Mouse (Mus musculus) layer of hippocampus, adult 8-10 months (tissue): ENCODE results near the gene Ttc30a1. TPM values are rescaled to one million over a fixed set of nuclear protein-coding genes. Genes with fewer than 3 reads are reported as not detected.

Source experiments
- DNase-seq, 2 experiments: peaks; one replicate each; pipeline ENCODE4 v3.0.0; 2022; ENCODE audit warnings: low spot score in 2 of 2
- total RNA-seq, 4 experiments: library from RNA; stranded (reverse); gene quantifications; 2 replicates each; pipeline ENCODE4 v1.2.4; 2022

Gene Ttc30a1
- total RNA-seq, result 1 to 10 TPM; 2.4 to 4.2 (median 3.5) TPM

DNA sequence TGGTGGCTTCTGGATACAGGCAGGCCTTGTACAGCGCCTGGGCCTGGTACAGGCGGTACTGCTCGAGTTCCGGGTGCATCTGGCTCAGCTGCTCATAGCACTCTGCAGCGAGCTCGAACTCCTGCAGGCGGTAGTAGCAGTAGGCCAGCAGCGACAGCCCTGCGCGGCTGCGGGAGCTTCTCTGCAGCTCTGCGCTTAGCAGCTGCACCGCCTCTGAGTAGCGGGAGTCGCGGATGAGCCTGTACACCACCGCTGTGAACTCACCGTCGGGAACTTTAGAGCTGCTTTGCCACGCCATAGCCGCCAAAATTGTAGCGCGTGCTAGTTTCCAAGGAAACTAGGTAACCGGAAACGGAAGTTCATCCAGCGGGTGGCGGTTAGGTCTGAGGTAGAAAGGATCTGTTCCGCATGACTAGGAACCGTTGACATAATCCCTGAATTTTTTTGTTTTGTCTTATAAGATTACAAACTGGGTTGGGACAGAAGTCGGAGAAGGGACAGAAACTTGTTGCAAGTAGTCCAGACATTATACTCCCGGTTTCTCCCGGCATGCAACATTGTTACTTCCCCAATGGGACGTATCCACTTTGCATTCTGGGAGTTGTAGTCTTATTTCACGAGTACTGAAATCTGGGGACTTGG is at the start of gene Ttc30a1:
TSS of gene Ttc30a1 (minus strand) at position 528 of the 642 bp plus-strand sequence.
- peak; percentile 76 to 77 for DNase-seq

DNA sequence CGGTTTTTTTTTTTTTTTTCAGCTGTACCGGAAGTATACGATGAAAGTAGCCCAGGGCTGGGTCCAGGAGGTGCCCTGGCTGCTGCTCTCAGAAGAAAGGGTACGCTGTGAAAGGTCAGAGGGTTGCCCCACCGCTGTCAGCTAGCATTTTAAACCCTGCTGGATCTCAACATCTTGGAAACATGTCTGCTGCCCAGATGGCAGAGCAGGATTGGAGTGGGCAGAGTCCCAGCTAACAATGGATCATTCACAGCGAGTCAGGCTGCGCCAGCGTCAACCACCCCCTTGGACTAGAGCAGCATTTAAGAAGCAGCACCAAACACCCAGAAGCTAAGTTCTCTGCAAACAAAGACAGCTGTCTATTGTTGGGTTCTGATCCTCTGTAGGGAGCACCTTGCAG is 48.3 kb upstream of the Ttc30a1 start:
- peak; percentile 85 to 87 for DNase-seq

DNA sequence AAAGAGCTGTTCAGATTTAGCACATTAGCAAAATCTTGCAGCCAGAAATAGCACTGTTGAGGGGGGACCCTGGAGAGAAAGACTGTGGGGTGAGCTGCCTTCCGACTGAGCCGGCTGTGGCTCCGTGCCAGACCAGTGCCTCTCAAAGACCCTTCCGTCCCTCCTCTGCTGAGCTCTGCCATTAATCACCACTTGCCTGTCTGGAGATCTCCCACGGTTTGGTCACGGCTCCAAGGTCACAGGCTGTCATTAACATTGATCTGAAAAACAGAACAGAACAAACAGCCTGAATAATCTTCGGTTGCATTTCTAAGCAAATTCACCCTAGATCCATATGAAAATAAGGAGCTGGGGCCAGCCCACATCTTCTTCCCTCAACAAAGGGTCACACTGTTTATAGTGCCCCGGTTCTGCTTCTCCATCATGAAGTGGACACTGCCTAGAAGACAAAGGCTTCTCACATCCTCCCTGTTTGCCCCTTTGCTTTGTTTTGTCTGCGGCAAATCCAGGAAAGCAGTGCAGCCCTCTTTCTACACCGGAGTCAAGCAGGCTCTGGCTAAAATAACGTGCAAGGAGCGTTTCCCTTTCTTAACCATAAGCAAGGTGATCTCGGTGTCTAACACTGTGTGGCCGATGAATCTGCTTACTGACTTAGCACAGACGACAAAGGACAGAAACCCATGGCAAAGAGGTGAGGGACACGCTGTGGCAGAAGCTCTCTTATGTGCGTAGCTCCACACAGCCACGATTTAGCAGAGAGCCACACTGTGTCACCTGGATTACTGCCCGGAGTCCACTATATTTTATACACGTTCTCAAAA is 47.5 kb upstream of the Ttc30a1 start:
- DNase-seq, result peak in 1 of 2 experiments; percentile 34

DNA sequence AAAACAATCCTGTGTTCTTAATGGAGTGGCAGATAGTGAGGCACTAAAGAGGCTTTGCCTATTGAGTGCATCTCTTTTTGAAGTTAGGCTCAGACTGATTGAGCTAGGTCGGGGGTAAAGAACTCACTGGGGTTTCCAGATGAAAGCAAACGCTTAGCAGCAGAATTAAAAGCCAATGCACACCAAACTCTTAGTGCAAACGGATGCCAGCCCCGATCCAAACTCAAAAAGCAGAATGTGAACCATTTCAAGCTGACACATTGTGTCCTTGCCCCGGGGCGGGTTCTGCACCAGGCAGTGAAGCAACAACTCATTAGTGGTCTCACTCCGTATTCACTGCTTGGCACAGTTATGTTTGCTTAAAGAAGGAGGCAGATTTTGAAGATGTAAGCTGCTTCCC is 35.1 kb upstream of the Ttc30a1 start:
- no peak for DNase-seq

DNA sequence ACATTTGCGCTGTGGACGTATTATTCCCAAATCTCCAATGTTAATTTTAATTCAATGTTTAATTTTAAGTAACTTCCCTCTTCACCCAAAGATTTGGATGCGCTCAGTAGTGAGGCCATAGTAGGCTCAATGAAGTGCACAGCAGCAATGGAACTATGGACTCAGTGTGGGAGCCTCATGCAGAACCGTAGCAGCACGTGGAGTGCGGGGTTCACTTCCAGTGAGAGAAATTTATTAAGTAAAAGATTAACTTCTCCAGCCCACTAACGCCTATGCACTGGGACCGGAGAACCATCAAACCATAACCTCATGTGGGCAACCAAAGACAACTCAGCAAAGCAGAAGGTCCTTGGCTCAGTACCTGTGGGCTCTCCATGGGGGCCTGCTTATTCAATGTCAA is 34.4 kb upstream of the Ttc30a1 start:
- no peak for DNase-seq

DNA sequence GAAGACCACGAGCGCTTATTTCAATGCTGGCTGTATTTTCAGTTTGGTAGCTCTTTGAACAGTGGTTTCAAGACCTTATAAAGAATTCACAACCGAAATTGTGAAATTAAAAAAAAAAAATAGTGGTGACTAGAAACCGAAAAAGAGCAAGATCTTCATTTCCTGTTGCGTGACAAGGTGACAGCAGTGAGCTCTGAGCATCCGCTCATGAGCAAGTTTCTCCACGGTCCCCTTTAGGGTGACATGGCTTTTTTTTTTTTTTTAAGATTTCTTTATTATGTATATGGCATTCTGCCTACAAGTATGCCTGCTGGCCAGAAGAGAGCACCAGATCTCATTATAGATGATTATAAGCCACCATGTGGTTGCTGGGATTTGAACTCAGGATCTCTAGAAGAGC is 33.7 kb upstream of the Ttc30a1 start:
- no peak for DNase-seq

DNA sequence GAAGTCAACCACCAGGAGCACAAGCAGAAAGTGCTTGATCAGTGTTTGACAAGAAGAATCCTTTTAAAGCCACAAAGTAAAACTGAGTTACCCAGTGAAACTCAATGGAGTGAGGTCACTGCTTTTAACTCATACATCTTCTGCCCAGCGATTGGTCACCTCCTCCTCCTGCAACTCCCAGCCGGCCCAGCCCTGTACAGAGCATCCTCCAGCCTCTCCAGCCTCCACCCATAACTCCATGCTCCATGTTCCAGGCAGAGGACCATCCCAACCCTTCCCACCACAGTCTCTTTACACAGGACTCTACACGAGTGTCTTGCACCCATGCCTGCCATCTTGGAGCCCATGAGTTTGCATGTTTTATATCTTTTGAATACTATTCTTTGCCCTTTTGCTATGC is 32.9 kb upstream of the Ttc30a1 start:
- no peak for DNase-seq

DNA sequence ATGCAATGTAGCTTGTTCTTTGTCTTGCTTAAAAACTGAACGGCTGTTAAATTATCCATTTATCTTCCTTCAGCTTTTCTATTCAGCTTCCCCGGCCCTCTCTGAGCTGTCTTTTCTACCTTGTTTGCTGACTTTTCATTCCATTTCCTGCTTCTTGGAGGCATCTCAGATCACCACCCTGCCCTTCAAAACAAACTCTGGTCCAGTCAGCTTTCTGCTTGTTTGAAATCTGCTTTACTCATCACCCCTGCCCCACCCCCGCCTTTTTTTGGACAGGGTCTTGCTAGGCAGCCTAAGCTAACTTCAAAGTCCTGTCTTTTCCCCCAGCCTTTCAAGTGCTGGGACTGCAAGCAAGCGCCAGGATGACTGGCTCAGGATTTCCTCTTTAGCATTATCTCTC is 24.4 kb upstream of the Ttc30a1 start:
- DNase-seq, result no peak

DNA sequence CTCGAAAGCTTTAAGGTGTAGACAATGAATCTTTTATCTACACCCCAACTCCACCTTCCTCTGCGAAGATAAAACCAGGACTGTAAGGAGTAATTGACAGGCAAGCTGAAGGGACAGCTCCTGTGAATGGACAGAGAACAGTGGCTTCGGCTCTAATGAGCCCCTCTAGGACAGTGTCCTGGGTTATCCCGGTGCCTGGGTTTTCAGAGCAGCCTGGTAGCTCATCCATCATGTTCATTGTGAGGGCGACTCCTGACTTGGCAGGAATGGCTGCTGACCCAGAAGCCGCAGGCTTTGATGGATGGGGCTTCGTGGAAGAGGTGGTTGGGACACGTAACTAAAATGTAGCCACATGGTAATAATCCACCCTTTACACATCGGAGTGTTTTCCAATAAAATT is 21.1 kb upstream of the Ttc30a1 start:
- no peak for DNase-seq

DNA sequence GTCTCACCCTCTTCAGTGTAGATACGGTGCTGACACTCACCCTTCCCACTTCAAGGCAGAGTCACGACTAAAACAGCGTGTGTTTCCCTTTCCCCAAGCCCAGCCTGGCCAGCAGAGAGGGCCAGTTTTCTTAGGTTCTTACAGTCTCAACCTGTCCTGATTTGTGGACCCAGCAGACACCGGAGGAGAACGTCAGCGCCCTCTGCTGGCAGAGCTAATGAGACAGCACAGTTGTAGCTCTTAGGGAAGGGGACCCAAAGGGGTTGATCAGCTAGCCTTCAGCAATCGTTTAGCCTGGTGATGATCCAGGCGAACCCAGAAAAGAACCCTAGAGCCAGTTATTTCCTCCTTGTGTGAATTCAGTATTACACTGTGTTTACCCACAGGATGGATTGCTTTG is 19.6 kb upstream of the Ttc30a1 start:
- DNase-seq, result peak in 1 of 2 experiments; percentile 65

DNA sequence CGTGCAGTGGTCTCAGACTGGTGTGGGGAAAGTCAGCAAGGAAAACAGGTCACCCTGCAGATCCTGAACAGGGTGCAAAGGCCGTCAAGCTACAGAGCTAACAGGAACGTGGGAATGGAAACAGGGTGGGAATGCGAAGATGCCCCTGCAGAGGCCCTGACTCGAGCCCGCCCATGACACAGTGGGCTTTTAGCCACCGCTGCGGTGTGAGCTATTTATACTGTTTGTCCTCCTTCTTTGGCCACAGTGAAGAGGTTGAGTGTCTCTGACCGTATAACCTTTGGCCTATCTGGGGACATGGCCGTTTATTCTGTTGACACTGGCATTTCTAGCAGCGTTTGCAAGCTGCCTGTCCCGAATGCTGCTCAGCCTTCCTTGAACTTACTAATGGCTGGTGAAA is 17.9 kb upstream of the Ttc30a1 start:
- no peak for DNase-seq

DNA sequence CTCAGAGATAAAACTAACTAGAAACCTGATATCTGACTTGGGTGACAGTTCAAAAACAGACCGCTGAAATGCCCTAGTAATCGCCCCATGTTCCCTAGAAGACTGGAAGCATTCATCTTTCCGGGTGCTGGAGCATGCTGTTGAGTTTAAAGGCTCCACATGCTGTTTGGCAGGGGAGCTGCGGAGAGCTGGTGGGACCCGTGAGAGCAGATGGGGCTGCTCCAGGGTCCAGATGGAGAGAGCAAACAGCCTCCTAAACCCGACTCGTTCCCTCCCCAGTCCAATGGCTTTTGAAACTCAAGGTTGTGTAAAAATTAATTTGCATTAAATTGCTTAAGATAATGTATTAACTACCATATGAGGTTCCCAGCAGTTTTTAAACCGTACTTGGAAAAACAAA is 16.9 kb upstream of the Ttc30a1 start:
- DNase-seq, result peak; percentile 53 to 62

DNA sequence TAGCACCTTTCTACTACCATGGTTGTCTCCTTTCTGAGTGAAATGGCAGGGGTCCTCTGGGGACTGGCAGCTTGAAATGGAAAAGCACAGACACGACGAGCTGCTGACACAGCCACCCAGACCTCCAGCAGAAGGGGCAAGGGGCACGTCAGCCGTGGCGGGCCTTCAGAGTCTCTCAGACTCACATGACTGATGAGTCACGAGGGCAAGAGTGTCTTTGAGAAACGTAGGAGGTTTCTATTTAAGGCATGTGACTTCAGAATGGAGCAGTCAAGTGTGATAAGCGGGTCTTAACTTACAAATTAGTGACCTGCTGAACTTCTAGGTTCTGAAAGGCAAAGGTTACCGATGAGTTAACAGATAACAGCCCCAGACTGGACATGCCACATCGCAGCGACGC is 16.0 kb upstream of the Ttc30a1 start:
- DNase-seq, result no peak

DNA sequence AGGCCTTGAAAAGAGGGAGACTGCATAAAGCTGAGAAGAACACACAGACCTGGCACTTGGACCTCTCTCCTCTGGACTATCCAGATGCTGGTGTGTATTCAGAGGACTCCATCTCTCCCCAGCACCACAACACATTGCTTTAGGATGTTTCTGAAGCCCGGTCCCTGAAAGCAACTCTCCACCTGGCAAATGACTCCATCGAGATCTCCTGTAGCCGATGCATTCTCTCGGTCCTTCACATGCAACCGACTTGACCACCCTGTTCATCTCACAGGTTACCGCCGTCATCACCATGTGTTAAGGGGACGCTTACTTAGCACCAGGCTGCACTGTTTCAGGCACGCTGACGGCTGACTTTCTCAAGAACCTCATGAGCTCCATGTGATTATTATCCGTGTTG is 13.1 kb upstream of the Ttc30a1 start:
- no peak for DNase-seq

DNA sequence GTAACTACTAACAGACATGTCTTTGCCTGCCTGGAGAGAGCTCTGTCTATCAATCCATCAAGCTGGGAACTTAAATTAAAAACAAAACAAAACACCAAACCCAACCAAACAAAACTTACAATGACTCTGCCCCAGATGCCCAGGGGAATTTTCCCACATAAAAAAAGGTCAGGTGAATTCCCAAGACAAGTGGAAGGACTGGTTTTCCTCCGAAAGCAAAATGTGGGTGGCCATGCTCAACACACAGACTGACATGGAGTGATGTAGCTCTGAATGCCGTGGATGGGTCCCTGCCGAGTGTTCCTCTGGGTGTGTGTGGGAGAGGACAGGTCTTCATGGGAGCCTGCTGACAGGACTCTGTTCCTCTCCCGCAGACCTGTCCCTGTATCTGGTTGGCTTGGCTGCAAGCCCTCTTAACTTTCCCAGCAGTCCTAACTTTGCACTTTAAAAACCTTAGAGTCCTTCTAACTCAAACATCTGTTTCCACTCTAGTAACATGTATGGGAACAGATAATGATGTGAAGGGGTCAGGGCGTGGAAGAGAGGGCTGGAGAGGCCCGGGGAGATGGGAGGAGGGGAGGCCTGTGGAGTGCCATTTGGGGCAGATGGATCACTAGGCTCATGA is 9.9 kb upstream of the Ttc30a1 start:
- no peak for DNase-seq

DNA sequence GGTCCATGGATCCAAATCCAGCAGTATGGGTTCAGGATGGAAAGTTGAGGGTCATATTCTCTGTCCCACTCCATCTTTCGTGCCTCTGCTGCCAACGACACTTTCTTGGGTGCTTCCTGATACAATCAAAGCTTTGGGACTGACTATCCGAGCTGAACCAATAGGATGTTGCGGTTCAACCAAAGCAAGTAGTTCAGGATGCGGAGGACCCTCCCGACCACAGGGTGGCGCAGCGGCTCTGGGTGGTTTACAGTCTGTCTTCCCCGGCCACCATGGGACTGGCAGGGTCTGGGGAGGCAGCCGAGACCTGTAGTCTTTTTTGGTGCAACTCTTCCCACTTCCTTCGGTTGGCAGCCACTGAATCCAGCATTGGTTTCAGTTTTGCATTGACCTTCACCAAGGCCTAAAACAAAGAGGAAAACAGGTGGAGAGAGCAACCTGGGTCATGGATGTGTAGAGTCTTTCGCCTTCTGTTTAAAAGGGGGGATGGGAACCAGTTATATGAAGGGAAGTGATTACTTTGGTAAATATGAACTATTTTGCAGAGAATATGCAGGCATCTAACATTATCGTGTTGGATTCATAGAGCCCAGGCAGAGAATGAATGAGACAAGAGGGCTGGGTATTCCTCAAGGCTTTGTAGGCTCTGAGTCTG is 9.2 kb upstream of the Ttc30a1 start:
- peak in 1 of 2 experiments; percentile 52 for DNase-seq

DNA sequence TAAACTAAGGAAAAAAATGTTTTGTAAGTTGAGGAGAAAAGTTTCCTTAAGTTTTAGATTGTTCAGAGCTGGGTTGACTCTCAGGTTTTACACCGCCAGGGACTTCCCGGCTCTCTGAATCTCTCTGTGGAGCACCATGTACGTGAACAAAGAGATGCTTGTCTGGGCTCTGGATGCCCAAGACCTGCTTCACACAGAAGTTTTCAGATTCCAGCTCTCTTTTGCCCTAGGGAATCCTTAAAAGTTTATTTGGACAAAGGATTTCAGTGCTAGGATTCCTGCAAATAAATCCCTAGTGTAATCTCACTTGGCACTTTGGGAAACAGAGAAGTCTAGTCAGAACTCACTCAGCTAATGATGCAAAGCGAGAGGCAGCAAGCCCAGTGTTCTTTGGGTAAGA is 7.9 kb upstream of the Ttc30a1 start:
- DNase-seq, result no peak

DNA sequence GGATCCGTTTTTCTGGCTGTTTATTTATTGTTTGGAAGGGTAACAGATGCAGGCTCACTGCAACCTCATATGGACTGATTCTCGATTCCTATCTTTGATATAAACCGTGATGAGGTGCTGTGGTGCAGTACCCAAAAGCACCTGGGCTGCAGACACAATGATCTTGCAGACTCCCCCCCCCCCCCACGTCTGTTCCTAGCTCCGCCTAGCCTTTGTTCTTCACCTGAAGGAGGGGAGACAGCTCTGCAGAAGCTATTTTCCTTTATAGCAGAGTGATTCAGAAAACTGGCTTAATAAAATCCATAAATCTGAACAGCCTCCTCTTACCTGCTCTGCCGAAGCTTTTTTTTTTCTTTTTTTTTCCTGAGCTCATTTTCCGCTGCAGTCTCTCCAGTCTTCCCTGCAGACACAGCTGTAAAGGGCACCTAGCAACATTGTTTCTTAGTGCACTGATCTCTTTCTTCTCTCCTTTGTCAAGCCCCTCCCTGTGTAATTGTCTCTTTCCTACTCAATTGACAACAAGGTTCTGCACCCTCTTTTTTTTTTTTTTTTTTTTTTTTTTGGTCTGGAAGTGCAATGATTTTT is 7.1 kb upstream of the Ttc30a1 start:
- no peak for DNase-seq

DNA sequence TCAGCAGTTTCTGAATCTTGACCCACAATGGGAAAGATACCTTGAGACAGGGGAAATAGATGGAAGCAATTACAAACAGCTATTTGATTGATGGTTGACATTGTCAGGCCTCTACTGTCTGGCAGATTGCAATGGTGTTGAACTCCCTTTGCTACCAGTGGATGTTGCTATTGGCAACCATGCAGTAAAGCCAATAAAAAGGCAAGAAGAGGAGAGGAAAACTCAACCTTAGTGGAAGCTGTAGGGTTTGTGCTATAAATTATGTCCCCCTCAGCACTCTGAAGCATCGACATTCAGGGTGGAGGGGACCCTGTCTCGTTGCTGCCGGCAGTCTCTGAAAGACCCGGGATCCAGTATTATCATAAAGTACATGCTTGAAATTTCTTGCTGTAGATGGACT is 6.6 kb upstream of the Ttc30a1 start:
- DNase-seq, result no peak

DNA sequence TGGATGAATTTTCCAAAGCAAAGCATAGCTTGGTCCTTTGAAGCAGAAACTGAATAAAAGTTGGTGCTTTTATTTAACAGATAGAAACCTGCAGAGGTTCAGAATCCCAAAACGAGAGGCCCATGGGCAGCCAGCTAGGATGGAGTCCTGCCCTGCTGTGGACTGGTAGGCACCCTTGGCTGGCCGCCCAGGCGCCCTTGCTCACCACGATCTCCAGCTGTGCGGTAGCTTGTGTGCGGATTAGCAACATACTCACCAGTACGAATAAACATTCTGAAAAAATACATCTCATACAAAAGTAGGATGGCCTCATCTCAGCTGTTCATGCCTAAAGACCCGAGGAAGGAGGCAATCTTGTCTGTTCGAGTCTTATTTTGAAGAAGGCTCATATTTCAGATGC is 6.0 kb upstream of the Ttc30a1 start:
- no peak for DNase-seq

DNA sequence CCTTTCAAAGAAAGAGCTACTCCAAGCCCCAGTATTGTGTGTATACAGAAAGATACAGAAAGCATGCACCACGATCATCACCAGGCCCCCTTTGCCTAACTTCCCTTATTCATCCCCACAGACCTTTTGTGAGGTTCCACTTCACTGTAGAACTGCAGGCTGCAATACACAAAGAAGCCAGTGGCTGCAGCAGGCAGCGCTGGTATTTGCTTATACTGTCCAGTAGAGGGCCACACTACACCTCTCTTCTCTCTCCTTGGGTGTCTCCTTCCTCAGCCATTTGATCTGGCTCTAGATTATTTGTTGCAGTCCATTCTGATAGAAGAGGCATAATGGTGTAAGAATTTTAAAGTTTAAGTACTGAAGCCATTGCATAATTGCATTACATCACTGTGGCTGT is 3.4 kb upstream of the Ttc30a1 start:
- DNase-seq, result peak; percentile 70

DNA sequence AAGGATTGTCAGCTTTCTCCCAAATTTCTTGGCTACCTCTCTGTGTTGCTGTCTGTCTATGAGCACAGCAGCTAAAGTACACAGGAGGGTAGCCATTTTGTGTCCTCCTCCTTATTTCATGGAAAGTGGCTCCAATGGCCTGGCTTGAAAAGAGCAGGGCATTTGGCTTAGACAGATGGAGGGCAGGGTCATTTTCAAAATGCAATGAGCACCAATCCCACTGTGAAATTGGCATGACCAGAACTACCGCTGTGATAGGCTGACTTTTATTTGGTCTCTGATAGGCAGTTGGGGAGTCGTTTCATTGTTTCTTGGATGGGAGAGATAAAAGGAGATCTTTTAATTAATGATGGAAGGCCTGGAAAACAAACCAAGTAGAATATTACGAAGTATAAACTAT is 2.1 kb upstream of the Ttc30a1 start:
- no peak for DNase-seq
